Mouse (Mus musculus) liver, postnatal 0 days (tissue): ENCODE data around the gene Tcf3. TPM values are rescaled to one million over a fixed set of nuclear protein-coding genes. Genes with fewer than 3 reads are reported as not detected.
A peak's percentile ranks its signal among the peaks of the same experiment; 100 is the strongest.

Source experiments
- ATAC-seq: fragments of 200-750 bp; cut with Nextera tagmentation; 2 replicates; pipeline ENCODE4 v1.8.0; 2017; ENCODE audit warnings: mild to moderate bottlenecking, moderate library complexity
- DNase-seq: peaks from one replicate; pipeline ENCODE4 v3.0.0-alpha.2; 2016
- H3K27ac ChIP-seq: fragments of 300-500 bp; sonication (generic); 2 replicates; pipeline ENCODE4 v1.5.1; 2014; ENCODE audit warnings: antibody characterized with exemption, moderate library complexity, mild to moderate bottlenecking, low read depth
- H3K27me3 ChIP-seq: fragments of 300-500 bp; sonication (generic); 2 replicates; pipeline ENCODE4 v1.6.1; 2014; ENCODE audit warnings: low read length, control low read depth, mixed read lengths; ENCODE audit not compliant: insufficient read depth
- H3K36me3 ChIP-seq: fragments of 300-500 bp; sonication (generic); replicated peaks from 2 replicates; pipeline ENCODE4 v1.6.1; 2014; ENCODE audit warnings: mild to moderate bottlenecking, control low read depth, low read length, moderate library complexity, mixed read lengths; ENCODE audit not compliant: insufficient read depth
- H3K4me1 ChIP-seq: fragments of 300-500 bp; sonication (generic); 2 replicates; pipeline ENCODE4 v1.6.1; 2014; ENCODE audit warnings: antibody characterized with exemption, mild to moderate bottlenecking, control low read depth; ENCODE audit not compliant: insufficient read depth
- H3K4me2 ChIP-seq: fragments of 300-500 bp; sonication (generic); 2 replicates; pipeline ENCODE4 v1.6.1; 2014; ENCODE audit warnings: low read depth, mild to moderate bottlenecking, low read length, moderate library complexity, mixed read lengths
- H3K4me3 ChIP-seq: fragments of 300-500 bp; sonication (generic); 2 replicates; pipeline ENCODE4 v1.5.1; 2014; ENCODE audit warnings: low read depth, low read length
- H3K9ac ChIP-seq: fragments of 300-500 bp; sonication (generic); replicated peaks from 2 replicates; pipeline ENCODE4 v1.6.1; 2014; ENCODE audit warnings: mild to moderate bottlenecking, moderate library complexity
- H3K9me3 ChIP-seq: fragments of 300-500 bp; sonication (generic); 2 replicates; pipeline ENCODE4 v1.6.1; 2016; ENCODE audit warnings: mild to moderate bottlenecking, control low read depth, low read length, mixed read lengths
- CTCF ChIP-seq: sonication (generic); IDR thresholded peaks from 2 replicates; pipeline ENCODE4 v1.5.1; 2016; ENCODE audit warnings: antibody characterized with exemption, low read depth
- EP300 ChIP-seq: IDR thresholded peaks from 2 replicates; pipeline ENCODE4 v1.6.1; 2016; ENCODE audit warnings: antibody characterized with exemption, low read depth, mild to moderate bottlenecking
- WGBS: fragments of 180-500 bp; shearing (Covaris S2); extraction: QIAGEN DNeasy Blood & Tissue Kit; methylation state at CpG from one replicate; pipeline ENCODE4 v1.1.7; 2014; ENCODE audit not compliant: insufficient replicate concordance; 5-methylcytosine and 5-hydroxymethylcytosine counted together
- polyA plus RNA-seq: library from polyadenylated mRNA; unstranded; fragments of >200 nt; fragmentation: Nextera tagmentation; extraction: Ambion mirVana; gene quantifications from 2 replicates; pipeline ENCODE4 v1.2.1, GENCODE M21; 2015

Tcf3 gene
- polyA plus RNA-seq, 1 experiment from 2014 or later = 28.2 TPM

DNA sequence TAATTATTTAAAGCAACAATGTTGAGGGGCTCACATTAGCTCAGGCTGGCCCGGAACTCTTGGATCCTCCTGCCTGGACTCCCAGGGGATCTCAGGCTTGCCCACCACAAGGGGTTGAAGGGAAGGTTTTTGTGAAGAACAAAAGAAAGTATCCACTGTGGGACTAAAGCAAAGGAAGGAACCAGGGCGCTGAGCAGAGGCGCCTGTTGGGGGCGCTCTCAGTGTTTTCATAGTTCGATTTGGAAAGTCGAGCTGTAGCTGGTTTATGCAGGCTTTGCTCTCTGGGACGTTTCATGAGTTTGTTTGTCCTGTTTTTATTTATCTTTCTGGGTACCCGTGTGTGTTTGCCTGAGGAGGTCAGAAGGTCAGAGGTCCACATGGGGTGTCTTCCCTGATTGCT is 8.2 kb upstream of the Tcf3 start:
- no peaks in the 10 kb centered on the region for H3K27me3 ChIP-seq
- 59% methylated on average over 8 of the region's 8 CpGs for WGBS
- ATAC-seq (no peak), DNase-seq (no peak)
- H3K4me2 ChIP-seq = no peak overlapping the region
- no peak overlapping the region for H3K4me3 ChIP-seq
- 0 out of 2 replicates have a peak, but pooled peaks have one; percentile 12 for TF ChIP-seq CTCF
- no peak for TF ChIP-seq EP300
- H3K27ac ChIP-seq = no peak overlapping the region
- no peaks in the 10 kb centered on the region for H3K36me3 ChIP-seq
- no peaks in the 10 kb centered on the region for H3K9me3 ChIP-seq
- peaks cover 25% of the 10 kb centered on the region for H3K4me1 ChIP-seq
- no peak overlapping the region for H3K9ac ChIP-seq

DNA sequence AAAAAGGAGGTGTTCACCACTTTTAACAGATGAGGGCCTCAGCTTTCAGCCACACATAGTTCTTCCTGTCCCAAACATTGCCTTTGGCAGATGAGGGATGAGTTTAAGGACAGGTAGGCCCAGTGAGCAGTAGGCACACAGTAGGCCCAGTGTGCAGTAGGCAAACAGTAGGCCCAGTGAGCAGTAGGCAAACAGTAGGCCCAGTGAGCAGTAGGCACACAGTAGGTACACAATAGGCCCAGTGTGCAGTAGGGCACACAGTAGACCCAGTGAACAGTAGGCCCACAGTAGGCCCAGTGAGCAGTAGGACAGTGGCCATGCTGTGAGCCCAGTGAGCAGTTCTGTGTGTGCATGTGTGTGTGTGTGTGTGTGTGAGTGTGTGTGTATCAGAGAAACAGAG is 6.6 kb upstream of the Tcf3 start:
- peaks cover 29% of the 10 kb centered on the region for H3K4me1 ChIP-seq

DNA sequence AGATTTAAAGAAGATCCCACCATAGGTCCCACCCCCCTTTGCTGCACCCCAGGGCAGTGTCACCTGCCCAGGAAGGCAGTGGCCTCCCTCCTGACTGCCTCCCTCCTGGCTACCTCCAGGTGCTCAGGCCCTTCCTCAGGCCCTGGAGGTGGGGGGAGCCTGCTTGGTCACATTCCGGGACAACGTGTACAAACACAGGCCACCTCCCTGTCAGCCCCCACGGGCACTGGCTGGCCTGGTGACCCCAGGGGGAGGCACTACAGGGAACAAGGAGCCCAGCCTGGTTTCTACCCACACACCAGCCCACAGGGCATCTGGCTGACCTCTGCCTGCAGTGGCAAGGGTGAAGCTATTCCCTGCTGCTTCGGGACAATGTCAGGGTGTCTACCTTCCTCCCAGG is 4.5 kb upstream of the Tcf3 start:
- TF ChIP-seq CTCF (no peak), EP300 (no peak)
- Histone ChIP-seq H3K4me3 (no peak overlapping the region), H3K27me3 (no peaks in the 10 kb centered on the region), H3K36me3 (no peaks in the 10 kb centered on the region), H3K4me1 (peaks cover 29% of the 10 kb centered on the region), H3K4me2 (no peak overlapping the region), H3K9me3 (no peaks in the 10 kb centered on the region), H3K9ac (no peak overlapping the region), H3K27ac (no peak overlapping the region)
- 52% methylated on average over 4 of the region's 4 CpGs for WGBS
- ATAC-seq (no peak), DNase-seq (no peak)

More for the DNA sequence above, 6.6 kb upstream of the Tcf3 start:
- Histone ChIP-seq H3K27ac (no peak overlapping the region), H3K4me3 (no peak overlapping the region), H3K9me3 (no peaks in the 10 kb centered on the region), H3K9ac (no peak overlapping the region), H3K27me3 (no peaks in the 10 kb centered on the region), H3K4me2 (no peak overlapping the region), H3K36me3 (no peaks in the 10 kb centered on the region)
- DNase-seq = no peak
- TF ChIP-seq CTCF = no peak
- no peak for TF ChIP-seq EP300
- no peak for ATAC-seq

DNA sequence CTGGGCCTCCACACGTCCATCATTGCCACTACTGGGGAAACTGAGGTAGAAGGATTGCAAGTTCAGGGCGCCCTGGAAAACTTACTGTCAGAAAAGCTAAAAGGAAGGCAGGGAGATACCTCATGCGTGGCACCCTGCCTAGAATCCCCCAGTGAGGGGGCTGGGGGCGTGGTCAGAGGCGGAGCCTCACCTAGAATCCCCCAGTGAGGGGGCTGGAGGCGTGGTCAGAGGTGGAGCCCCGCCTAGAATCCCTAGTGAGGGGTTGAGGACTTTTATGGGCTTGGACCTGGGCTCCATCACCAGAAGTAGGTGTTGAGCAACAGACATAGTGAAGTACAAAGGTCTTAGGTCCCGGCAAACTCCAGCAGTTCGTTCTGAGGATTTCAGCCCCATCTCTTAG is 2.8 kb upstream of the Tcf3 start:
- TF ChIP-seq EP300 (no peak), CTCF (no peak)
- Histone ChIP-seq H3K27ac (peak overlapping the region; percentile 87), H3K4me2 (peak overlapping the region; percentile 57), H3K27me3 (no peaks in the 10 kb centered on the region), H3K4me1 (peaks cover 39% of the 10 kb centered on the region), H3K36me3 (no peaks in the 10 kb centered on the region), H3K4me3 (no peak overlapping the region), H3K9me3 (no peaks in the 10 kb centered on the region), H3K9ac (peak overlapping the region; percentile 49; the same call in 1 of the 2 replicates)
- ATAC-seq (no peak), DNase-seq (peak; percentile 67)
- WGBS = 17% methylated on average over 8 of the region's 9 CpGs

DNA sequence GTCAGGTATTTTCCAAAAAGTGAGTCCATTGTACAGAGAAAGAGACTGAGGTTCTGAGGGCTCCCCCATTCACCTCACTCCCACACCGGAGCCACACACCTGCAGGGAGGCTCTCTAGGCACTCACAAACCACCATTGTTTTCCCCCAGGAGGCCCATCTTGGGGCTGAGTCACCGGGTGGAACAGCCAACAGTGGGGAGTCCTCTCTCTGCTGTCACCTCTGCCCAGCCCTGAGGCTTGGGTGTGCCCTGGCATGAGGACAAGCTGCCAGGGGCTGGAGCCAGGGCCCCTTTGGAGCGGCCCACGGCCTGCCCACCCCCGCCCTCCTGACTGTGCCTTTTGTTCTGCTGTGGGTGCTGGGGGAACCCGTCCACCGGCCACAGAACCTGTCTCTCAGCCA is 2.3 kb upstream of the Tcf3 start:
- Histone ChIP-seq H3K27ac (peak overlapping the region; percentile 87), H3K9me3 (no peaks in the 10 kb centered on the region), H3K27me3 (no peaks in the 10 kb centered on the region), H3K4me3 (no peak overlapping the region), H3K4me2 (peak overlapping the region; percentile 57), H3K9ac (peak overlapping the region; percentile 49; the same call in 1 of the 2 replicates), H3K36me3 (0 out of 2 replicates have a peak, but pooled peaks cover 2% of the 10 kb centered on the region), H3K4me1 (peaks cover 43% of the 10 kb centered on the region)
- no peak for ATAC-seq
- TF ChIP-seq CTCF = no peak
- 0 out of 2 replicates have a peak, but pooled peaks have one; percentile 12 for TF ChIP-seq EP300
- WGBS = 32% methylated on average over 7 of the region's 7 CpGs
- DNase-seq = peak; percentile 63

DNA sequence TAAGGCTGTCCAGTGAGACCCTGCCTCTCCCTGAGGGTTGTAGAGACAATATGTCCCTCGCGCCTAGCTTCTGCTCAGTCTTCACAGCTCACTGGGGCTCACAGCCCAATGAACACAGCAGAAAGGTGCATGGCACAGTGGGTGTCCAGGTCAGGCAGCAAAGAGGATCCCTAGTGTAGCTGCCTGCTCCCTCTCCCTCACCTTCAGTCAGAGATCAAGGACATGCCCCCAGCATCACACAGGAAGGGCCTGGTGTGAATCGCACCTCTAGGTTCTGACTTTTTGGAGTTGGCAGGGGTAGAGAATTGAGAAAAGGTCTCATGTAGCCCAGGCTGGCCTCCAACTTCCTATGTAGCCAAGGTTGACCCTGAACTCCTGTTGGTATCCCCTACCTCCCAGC is 1.4 kb upstream of the Tcf3 start:
- TF ChIP-seq CTCF (no peak), EP300 (no peak)
- Histone ChIP-seq H3K9me3 (no peaks in the 10 kb centered on the region), H3K4me1 (peaks cover 43% of the 10 kb centered on the region), H3K27me3 (no peaks in the 10 kb centered on the region), H3K4me3 (peak overlapping the region; percentile 100), H3K27ac (peak overlapping the region; percentile 87), H3K9ac (0 out of 2 replicates have a peak overlapping the region, but pooled peaks have one; percentile 13), H3K4me2 (peak overlapping the region; percentile 60), H3K36me3 (peaks cover 12% of the 10 kb centered on the region)
- DNase-seq (no peak), ATAC-seq (no peak)
- WGBS = 71% methylated on average over 3 of the region's 3 CpGs

DNA sequence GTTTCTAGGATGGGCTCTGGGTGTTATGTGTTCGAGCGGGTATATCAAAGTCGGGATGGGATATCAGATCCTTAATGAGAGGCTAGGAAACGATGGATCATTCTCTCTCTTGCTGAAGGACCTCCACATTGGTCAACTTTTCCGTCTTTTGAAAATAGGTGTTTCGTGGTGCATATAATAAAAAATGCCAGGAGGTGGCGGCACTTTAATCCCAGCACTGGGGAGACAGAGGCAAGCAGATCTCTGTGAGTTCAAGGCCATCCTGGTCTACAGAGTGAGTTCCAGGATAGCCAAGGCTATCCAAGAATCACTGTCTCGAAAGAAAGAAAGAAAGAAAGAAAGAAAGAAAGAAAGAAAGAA is 766 bp upstream of the Tcf3 start:
- 9% methylated on average over 8 of the region's 8 CpGs for WGBS
- no peaks in the 10 kb centered on the region for H3K27me3 ChIP-seq
- DNase-seq (no peak), ATAC-seq (no peak)
- H3K36me3 ChIP-seq = peaks cover 17% of the 10 kb centered on the region
- H3K4me1 ChIP-seq = peaks cover 43% of the 10 kb centered on the region
- H3K4me2 ChIP-seq = peak overlapping the region; percentile 60
- H3K27ac ChIP-seq = peak overlapping the region; percentile 87
- 0 out of 2 replicates have a peak overlapping the region, but pooled peaks have one; percentile 28 for H3K9ac ChIP-seq
- peak overlapping the region; percentile 100 for H3K4me3 ChIP-seq
- no peaks in the 10 kb centered on the region for H3K9me3 ChIP-seq
- TF ChIP-seq CTCF = peak; percentile 35; the same call in 1 of the 2 replicates
- no peak for TF ChIP-seq EP300
